Mouse (Mus musculus): ENCODE measurements around the gene Tmem150a.

- no peak for TF ChIP-seq CTCF (conservative IDR thresholded peaks at IDR 0.05; ENCODE audit: low read length)
- no peak for TF ChIP-seq NANOG (IDR thresholded peaks at IDR 0.05; ENCODE audit: borderline replicate concordance, low read length)
- no peak for TF ChIP-seq POU5F1 (IDR thresholded peaks at IDR 0.05; ENCODE audit: borderline replicate concordance, low read length)
Measured at GRCm38 (mm10) chr6:72347166-72347941, 7.9 kb upstream of the Tmem150a start, which contains the start of gene 0610030E20Rik.

All from E14TG2a.4 (cell line).